Mouse (Mus musculus) limb, embryonic 15.5 days (tissue): ENCODE measurements around the gene Oas2. TPM values are rescaled to one million over a fixed set of nuclear protein-coding genes. Genes with fewer than 3 reads are reported as not detected.

Source experiments
- ATAC-seq: fragments of 200-750 bp; cut with Nextera tagmentation; 2 replicates; pipeline ENCODE4 v1.8.0; 2017; ENCODE audit warnings: low read depth, moderate TSS enrichment; ENCODE audit not compliant: insufficient number of reproducible peaks, low FRiP score, low TSS enrichment
- H3K27ac ChIP-seq: fragments of 300-500 bp; sonication (generic); 2 replicates; pipeline ENCODE4 v1.5.1; 2015; ENCODE audit warnings: moderate library complexity, mild to moderate bottlenecking, inconsistent platforms
- H3K27me3 ChIP-seq: fragments of 300-500 bp; sonication (generic); 2 replicates; pipeline ENCODE4 v1.6.1; 2015; ENCODE audit warnings: inconsistent platforms
- H3K36me3 ChIP-seq: fragments of 300-500 bp; sonication (generic); 2 replicates; pipeline ENCODE4 v1.6.1; 2015; ENCODE audit warnings: inconsistent platforms
- H3K4me1 ChIP-seq: fragments of 300-500 bp; sonication (generic); 2 replicates; pipeline ENCODE4 v1.6.1; 2015; ENCODE audit warnings: inconsistent platforms
- H3K4me2 ChIP-seq: fragments of 300-500 bp; sonication (generic); 2 replicates; pipeline ENCODE4 v1.6.1; 2015; ENCODE audit warnings: mild to moderate bottlenecking, inconsistent platforms
- H3K4me3 ChIP-seq: fragments of 300-500 bp; sonication (generic); 2 replicates; pipeline ENCODE4 v1.5.1; 2015; ENCODE audit warnings: mild to moderate bottlenecking, inconsistent platforms
- H3K9ac ChIP-seq: fragments of 300-500 bp; sonication (generic); 2 replicates; pipeline ENCODE4 v1.6.1; 2015; ENCODE audit warnings: inconsistent platforms
- H3K9me3 ChIP-seq: fragments of 300-500 bp; sonication (generic); 2 replicates; pipeline ENCODE4 v1.6.1; 2016; ENCODE audit warnings: inconsistent platforms
- WGBS: fragments of 180-500 bp; shearing (Covaris S2); methylation state at CpG from one replicate; pipeline ENCODE4 v1.1.7; 2015; 5-methylcytosine and 5-hydroxymethylcytosine counted together
- polyA plus RNA-seq: library from polyadenylated mRNA; unstranded; fragments of >200 nt; fragmentation: Nextera tagmentation; extraction: Ambion mirVana; gene quantifications from 2 replicates; pipeline ENCODE4 v1.2.1, GENCODE M21; 2015

Oas2 gene
- polyA plus RNA-seq, 1 experiment from 2014 or later: 0.44 TPM

GRCm38 (mm10) chr5:120706541-120706940 is 43.1 kb downstream of the Oas2 start:
- Histone ChIP-seq H3K9me3 (no peaks in the 10 kb centered on the region), H3K4me3 (no peak overlapping the region), H3K27ac (no peak overlapping the region), H3K36me3 (no peaks in the 10 kb centered on the region), H3K4me2 (peak overlapping the region; percentile 14; the same call in 1 of the 2 replicates), H3K27me3 (peaks cover 65% of the 10 kb centered on the region), H3K4me1 (peaks cover 35% of the 10 kb centered on the region), H3K9ac (no peak overlapping the region)
- ATAC-seq: no peak
- WGBS: 9% methylated on average over 16 of the region's 16 CpGs

- Histone ChIP-seq H3K4me3 (no peak overlapping the region), H3K27me3 (peaks cover 60% of the 10 kb centered on the region), H3K36me3 (no peaks in the 10 kb centered on the region), H3K27ac (no peak overlapping the region), H3K9me3 (no peaks in the 10 kb centered on the region), H3K4me2 (no peak overlapping the region), H3K9ac (no peak overlapping the region), H3K4me1 (peaks cover 14% of the 10 kb centered on the region)
- WGBS: 39% methylated on average over 6 of the region's 6 CpGs
- ATAC-seq: no peak
Observed at GRCm38 (mm10) chr5:120704421-120704820, 45.2 kb downstream of the Oas2 start.

GRCm38 (mm10) chr5:120703660-120704059 is 46.0 kb downstream of the Oas2 start:
- H3K4me2 ChIP-seq: no peak overlapping the region
- WGBS: 72% methylated on average over 3 of the region's 3 CpGs
- H3K27ac ChIP-seq: no peak overlapping the region
- no peaks in the 10 kb centered on the region for H3K9me3 ChIP-seq
- H3K36me3 ChIP-seq: no peaks in the 10 kb centered on the region
- no peak overlapping the region for H3K9ac ChIP-seq
- no peak for ATAC-seq
- no peak overlapping the region for H3K4me3 ChIP-seq
- peaks cover 17% of the 10 kb centered on the region for H3K4me1 ChIP-seq
- H3K27me3 ChIP-seq: peaks cover 60% of the 10 kb centered on the region

- H3K27ac ChIP-seq: no peak overlapping the region
- 74% methylated on average over 2 of the region's 2 CpGs for WGBS
- no peaks in the 10 kb centered on the region for H3K36me3 ChIP-seq
- no peak overlapping the region for H3K4me2 ChIP-seq
- H3K4me3 ChIP-seq: no peak overlapping the region
- no peak for ATAC-seq
- H3K9me3 ChIP-seq: no peaks in the 10 kb centered on the region
- peaks cover 17% of the 10 kb centered on the region for H3K4me1 ChIP-seq
- H3K27me3 ChIP-seq: peaks cover 57% of the 10 kb centered on the region
- no peak overlapping the region for H3K9ac ChIP-seq
Observed at GRCm38 (mm10) chr5:120702969-120703368, 46.7 kb downstream of the Oas2 start.

- H3K27me3 ChIP-seq: peaks cover 53% of the 10 kb centered on the region
- no peaks in the 10 kb centered on the region for H3K36me3 ChIP-seq
- H3K4me3 ChIP-seq: no peak overlapping the region
- H3K9ac ChIP-seq: no peak overlapping the region
- peaks cover 12% of the 10 kb centered on the region for H3K4me1 ChIP-seq
- no peak overlapping the region for H3K27ac ChIP-seq
- H3K4me2 ChIP-seq: no peak overlapping the region
- ATAC-seq: no peak
- no peaks in the 10 kb centered on the region for H3K9me3 ChIP-seq
- 72% methylated on average over 4 of the region's 4 CpGs for WGBS
Observed at GRCm38 (mm10) chr5:120702421-120702820, 47.2 kb downstream of the Oas2 start.

- ATAC-seq: no peak; the same call in 1 of the 2 replicates
- Histone ChIP-seq H3K9ac (no peak overlapping the region), H3K4me2 (no peak overlapping the region), H3K9me3 (no peaks in the 10 kb centered on the region), H3K36me3 (no peaks in the 10 kb centered on the region), H3K27me3 (peaks cover 61% of the 10 kb centered on the region), H3K4me1 (0 out of 2 replicates have a peak, but pooled peaks cover 4% of the 10 kb centered on the region), H3K4me3 (no peak overlapping the region), H3K27ac (no peak overlapping the region)
- 56% methylated on average over 11 of the region's 11 CpGs for WGBS
Observed at GRCm38 (mm10) chr5:120700996-120701790, 48.5 kb downstream of the Oas2 start.

GRCm38 (mm10) chr5:120698801-120699391 is 50.8 kb downstream of the Oas2 start:
- H3K27me3 ChIP-seq: peaks cover 72% of the 10 kb centered on the region
- no peak for ATAC-seq

GRCm38 (mm10) chr5:120698181-120698580 is 51.5 kb downstream of the Oas2 start:
- Histone ChIP-seq H3K9ac (no peak overlapping the region), H3K27ac (no peak overlapping the region), H3K27me3 (peaks cover 72% of the 10 kb centered on the region), H3K36me3 (0 out of 2 replicates have a peak, but pooled peaks cover 3% of the 10 kb centered on the region), H3K9me3 (no peaks in the 10 kb centered on the region), H3K4me3 (no peak overlapping the region), H3K4me2 (no peak overlapping the region), H3K4me1 (peaks cover 16% of the 10 kb centered on the region)
- ATAC-seq: no peak
- 55% methylated on average over 3 of the region's 3 CpGs for WGBS

More at GRCm38 (mm10) chr5:120698801-120699391, 50.8 kb downstream of the Oas2 start:
- H3K4me2 ChIP-seq: no peak overlapping the region
- no peaks in the 10 kb centered on the region for H3K9me3 ChIP-seq
- H3K4me1 ChIP-seq: peaks cover 16% of the 10 kb centered on the region
- H3K9ac ChIP-seq: no peak overlapping the region
- H3K27ac ChIP-seq: no peak overlapping the region
- H3K4me3 ChIP-seq: no peak overlapping the region
- 30% methylated on average over 16 of the region's 16 CpGs for WGBS
- 0 out of 2 replicates have a peak, but pooled peaks cover 2% of the 10 kb centered on the region for H3K36me3 ChIP-seq

GRCm38 (mm10) chr5:120696865-120697264 is 52.8 kb downstream of the Oas2 start:
- no peak overlapping the region for H3K27ac ChIP-seq
- H3K36me3 ChIP-seq: 0 out of 2 replicates have a peak, but pooled peaks cover 3% of the 10 kb centered on the region
- no peak overlapping the region for H3K9ac ChIP-seq
- no peak overlapping the region for H3K4me2 ChIP-seq
- H3K27me3 ChIP-seq: peaks cover 81% of the 10 kb centered on the region
- ATAC-seq: no peak
- H3K4me3 ChIP-seq: no peak overlapping the region
- H3K9me3 ChIP-seq: no peaks in the 10 kb centered on the region
- 62% methylated on average over 4 of the region's 4 CpGs for WGBS
- H3K4me1 ChIP-seq: peaks cover 16% of the 10 kb centered on the region

- Histone ChIP-seq H3K4me1 (peaks cover 16% of the 10 kb centered on the region), H3K9ac (no peak overlapping the region), H3K4me2 (no peak overlapping the region), H3K4me3 (no peak overlapping the region), H3K27ac (no peak overlapping the region), H3K36me3 (0 out of 2 replicates have a peak, but pooled peaks cover 3% of the 10 kb centered on the region), H3K27me3 (peaks cover 82% of the 10 kb centered on the region), H3K9me3 (no peaks in the 10 kb centered on the region)
- WGBS: 71% methylated on average over 16 of the region's 16 CpGs
- ATAC-seq: no peak
Observed at GRCm38 (mm10) chr5:120696057-120696743, 53.5 kb downstream of the Oas2 start.

- H3K36me3 ChIP-seq: 0 out of 2 replicates have a peak, but pooled peaks cover 3% of the 10 kb centered on the region
- whole genome bisulfite sequencing: 5% methylated on average over 41 of the region's 41 CpGs
- no peaks in the 10 kb centered on the region for H3K9me3 ChIP-seq
- H3K4me1 ChIP-seq: peaks cover 22% of the 10 kb centered on the region
- peak overlapping the region; percentile 32; the same call in 1 of the 2 replicates for H3K4me2 ChIP-seq
- H3K27ac ChIP-seq: no peak overlapping the region
- H3K9ac ChIP-seq: no peak overlapping the region
- no peak for ATAC-seq
- H3K27me3 ChIP-seq: peaks cover 67% of the 10 kb centered on the region
- H3K4me3 ChIP-seq: peak overlapping the region; percentile 19
Observed at GRCm38 (mm10) chr5:120694695-120695074, 55.0 kb downstream of the Oas2 start.
